Mouse (Mus musculus) erythroid progenitor cell, adult 5-6 weeks (primary cell): Measurements from ENCODE around the gene Gfod2. TPM values are rescaled to one million over a fixed set of nuclear protein-coding genes. Genes with fewer than 3 reads are reported as not detected.

Experiments
- ATAC-seq: replicated peaks from 2 replicates; pipeline ENCODE4 v1.8.0; 2016; ENCODE audit warnings: moderate number of reproducible peaks, mild to moderate bottlenecking, moderate TSS enrichment, inconsistent platforms; ENCODE audit not compliant: poor library complexity, low FRiP score, severe bottlenecking
- total RNA-seq, 2 experiments: library from RNA; stranded (forward) in 1 of 2; stranded (reverse) in 1 of 2; fragments of 150-400 nt in 1 of 2; fragments of 186-747, 209-891 nt in 1 of 2; gene quantifications; 2 replicates each; pipeline versions ENCODE4 v1.2.3 to v1.2.4; 2015 to 2017; ENCODE audit warnings: low replicate concordance in 2 of 2

Gfod2 gene
- not detected in 2 replicates for total RNA-seq (2015; ENCODE audit: low replicate concordance)
- total RNA-seq (2017; ENCODE audit: low replicate concordance), result 0.51 TPM in 1 of 2 replicates, not detected in the other

- ATAC-seq, result peak; percentile 99
These were observed at the start of gene Gfod2 for GRCm38 (mm10) chr8:105758277-105759108. Gene Gfod2, minus strand, starts transcription at chr8:105758664.

- ATAC-seq, result no peak
These were observed 49.3 kb upstream of the Gfod2 start for GRCm38 (mm10) chr8:105807766-105808165.

GRCm38 (mm10) chr8:105805964-105806363, 47.5 kb upstream of the Gfod2 start:
- ATAC-seq, result no peak

- no peak for ATAC-seq
These were observed 46.9 kb upstream of the Gfod2 start for GRCm38 (mm10) chr8:105805346-105805745.

DNA sequence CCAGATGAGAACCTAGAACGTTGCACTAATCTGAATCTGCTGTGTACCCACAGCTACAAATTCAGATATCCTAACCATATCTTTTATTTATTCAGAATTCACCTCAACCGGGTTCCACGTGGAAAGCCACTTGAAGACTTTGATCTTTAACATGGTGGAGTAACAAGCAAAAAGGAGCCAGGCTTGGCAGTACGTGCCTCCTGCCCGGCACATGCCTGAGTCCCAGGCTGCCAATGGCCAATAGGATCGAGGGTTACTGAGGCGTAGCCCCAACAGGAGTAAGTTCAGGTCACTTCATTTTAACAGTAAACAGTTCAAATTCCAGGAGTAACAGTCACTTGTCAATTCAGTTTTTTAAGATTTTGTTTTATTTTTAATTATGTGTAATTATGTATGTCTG, 46.3 kb upstream of the Gfod2 start:
- ATAC-seq, result no peak

DNA sequence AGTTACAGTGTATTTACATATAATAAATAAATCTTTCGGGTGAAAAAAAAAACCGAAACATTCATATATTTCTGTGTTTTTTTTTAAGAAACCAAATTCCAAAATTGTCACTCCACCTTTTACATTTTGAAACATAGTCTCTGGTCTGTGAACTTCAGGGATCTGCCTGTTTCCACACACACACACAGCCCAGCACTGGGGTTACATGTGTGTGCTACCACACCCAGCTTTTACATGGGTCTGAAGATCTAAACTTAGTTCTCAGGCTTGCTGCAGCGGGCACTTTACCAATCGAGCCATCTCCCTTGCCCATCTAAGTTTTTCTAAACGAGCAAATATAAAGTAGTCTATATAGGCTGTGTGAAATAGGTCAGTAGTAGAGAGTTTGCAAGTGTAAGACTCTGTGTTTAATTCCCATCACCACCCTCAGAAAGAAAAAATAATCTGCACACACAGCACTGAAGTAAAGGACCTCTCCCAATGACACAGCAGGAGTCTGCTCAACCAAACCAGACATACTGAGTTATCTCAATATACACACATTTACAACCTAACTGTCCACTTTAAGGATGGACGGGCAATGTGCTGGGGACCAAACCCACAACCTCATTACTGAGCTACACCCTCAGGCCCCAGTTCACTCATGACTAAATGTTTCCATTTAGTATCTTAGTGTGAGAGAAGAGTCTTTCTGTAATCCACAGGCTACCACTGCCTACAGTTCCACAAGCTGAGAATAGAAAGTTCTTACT, 42.9 kb upstream of the Gfod2 start:
- ATAC-seq, result peak; percentile 86

- peak; percentile 78 for ATAC-seq
These were observed 40.8 kb upstream of the Gfod2 start for GRCm38 (mm10) chr8:105799091-105799812.

- ATAC-seq, result no peak
These were observed 39.9 kb upstream of the Gfod2 start for GRCm38 (mm10) chr8:105798408-105798807.

DNA sequence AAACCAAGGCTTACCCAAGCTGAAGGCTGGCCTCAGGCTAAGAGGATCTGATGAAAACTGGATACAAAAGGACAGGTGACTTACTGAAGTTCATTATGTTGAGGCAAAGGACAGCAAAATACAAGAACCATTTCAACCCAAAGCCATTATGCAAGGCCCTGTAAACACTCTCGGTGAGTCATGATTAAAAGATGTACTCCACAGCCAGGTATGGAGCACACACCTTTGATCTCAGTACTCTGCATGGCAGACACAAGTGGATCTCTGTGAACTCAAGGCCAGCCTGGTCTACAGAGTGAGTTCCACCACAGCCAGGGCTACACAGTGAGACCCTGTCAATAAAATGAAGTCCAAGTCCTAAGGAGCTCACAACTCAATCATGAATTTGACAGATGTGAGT, 37.3 kb upstream of the Gfod2 start:
- ATAC-seq, result no peak

GRCm38 (mm10) chr8:105794009-105794598, 35.6 kb upstream of the Gfod2 start:
- no peak for ATAC-seq

GRCm38 (mm10) chr8:105793331-105793730, 34.9 kb upstream of the Gfod2 start:
- ATAC-seq, result no peak

DNA sequence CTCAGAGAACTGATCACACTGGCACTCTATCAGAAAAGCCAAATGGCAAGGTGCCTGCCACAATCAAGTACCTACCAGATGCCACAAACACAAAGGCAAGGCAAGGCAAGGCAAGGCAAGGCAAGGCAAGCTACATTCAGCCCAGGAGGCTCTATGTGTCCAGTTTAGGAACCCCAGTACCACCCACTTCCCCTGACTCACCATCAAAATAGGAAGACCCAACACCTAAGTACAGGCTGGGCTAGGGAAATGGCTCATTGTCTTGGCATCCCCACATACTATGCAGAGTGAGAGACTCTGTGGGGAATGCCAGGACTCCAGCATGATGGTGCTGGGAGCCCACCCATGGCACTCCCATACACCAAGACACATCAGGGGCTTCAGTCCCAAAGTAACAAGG, 31.2 kb upstream of the Gfod2 start:
- ATAC-seq, result no peak

DNA sequence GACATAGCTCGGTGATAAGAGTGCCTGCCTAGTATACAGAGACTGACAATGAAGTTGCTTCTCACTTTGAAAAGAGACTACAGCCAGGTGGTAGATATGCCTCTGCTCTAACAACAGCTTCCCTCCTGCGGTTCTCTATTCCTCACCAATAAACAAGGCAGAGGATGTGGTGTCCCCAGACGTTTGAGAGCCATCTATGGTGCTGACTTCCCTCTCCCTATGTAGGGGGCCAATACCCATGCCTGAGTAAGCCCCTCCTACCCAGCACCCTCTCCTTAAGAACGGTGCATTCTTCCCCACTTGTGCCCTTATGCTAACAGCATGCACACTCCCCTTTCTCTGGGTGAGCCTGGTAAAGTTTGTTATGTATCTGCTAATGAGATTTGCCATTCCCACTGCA, 30.5 kb upstream of the Gfod2 start:
- no peak for ATAC-seq

- ATAC-seq, result peak; percentile 50; the same call in 1 of the 2 replicates
These were observed 29.8 kb upstream of the Gfod2 start for GRCm38 (mm10) chr8:105788241-105788640.

GRCm38 (mm10) chr8:105780298-105780697, 21.8 kb upstream of the Gfod2 start:
- ATAC-seq, result no peak

GRCm38 (mm10) chr8:105777833-105778232, 19.4 kb upstream of the Gfod2 start:
- no peak for ATAC-seq

- no peak for ATAC-seq
These were observed 16.0 kb upstream of the Gfod2 start for GRCm38 (mm10) chr8:105774498-105774897.

DNA sequence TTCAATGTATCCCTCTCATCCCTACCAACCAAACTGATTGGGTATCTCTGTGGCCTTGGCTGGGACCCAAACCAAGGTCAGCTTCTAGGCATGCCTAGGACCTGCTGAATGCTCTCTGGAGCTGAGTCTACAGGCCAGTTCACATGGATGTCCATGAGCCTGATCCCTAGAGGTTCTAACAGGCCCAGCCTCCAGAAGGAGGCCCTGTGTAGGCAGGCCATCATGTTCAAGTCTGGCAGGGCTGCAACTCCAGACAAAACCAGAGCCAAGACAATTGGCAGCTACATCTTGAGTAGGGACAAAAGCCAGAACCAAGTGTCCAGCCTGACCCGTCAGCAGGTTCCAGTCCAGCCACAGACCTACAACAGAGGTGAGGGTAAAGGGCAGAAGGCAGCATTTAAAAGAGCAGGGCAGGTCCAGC, 15.0 kb upstream of the Gfod2 start:
- no peak for ATAC-seq

DNA sequence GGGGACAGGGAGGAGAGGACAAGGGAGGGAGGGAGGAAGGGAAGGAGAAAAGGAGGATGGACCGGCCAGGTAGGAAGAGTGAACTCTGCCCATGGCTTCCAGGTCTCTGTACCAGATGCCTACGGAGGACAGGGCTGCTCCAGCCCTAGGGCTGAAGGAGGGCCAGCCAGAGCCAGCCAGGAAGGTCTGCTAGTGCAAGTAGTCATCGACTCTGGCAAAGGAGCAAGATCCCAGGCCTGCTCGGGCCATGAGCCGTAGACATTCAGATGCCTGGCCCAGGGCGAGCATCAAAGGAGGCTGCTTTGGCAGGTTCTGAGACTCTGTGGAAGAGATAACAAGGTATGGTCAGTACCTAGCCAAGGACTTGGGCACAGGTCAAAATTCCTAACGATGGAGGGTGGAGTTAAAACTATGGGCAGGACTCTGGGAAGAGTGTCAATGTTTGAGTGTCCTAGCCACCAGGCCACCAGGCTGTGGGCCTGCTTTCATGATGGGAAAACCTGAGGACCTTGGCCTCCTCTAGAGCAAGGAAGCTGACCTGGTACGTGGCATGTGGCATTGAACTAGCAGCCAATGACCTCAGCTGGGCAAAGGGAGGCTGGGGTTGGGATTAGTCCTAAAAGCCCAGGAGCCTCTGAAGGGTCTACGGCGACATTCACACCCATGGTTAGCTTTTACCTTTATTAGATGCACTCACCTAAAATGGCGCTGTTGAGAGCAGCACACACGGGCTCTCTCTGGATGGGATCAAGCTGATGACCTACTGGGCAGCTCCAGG, 13.1 kb upstream of the Gfod2 start:
- ATAC-seq, result no peak
